In genomic region chr11:75460103-75460843, GRCm38 (mm10) we compare ENCODE assay signal across 8 mouse cellular contexts. TPM values are rescaled to one million over a fixed set of nuclear protein-coding genes. Genes with fewer than 3 reads are reported as not detected.
A peak's percentile ranks its signal among the peaks of the same experiment; 100 is the strongest.
DNase-seq lines count a peak whose midpoint lies in the region; ATAC-seq and TF ChIP-seq lines count a peak whose summit lies in the region.

No protein-coding gene starts in this region.

- H3K36me3 ChIP-seq in ES-Bruce4 (ENCODE audit: control insufficient read depth, insufficient read depth, low read length, poor library complexity, severe bottlenecking) = peaks cover under 1% of the 10 kb centered on the region
- peaks cover 2% of the 10 kb centered on the region; the same call in 1 of the 2 replicates for H3K36me3 ChIP-seq in forebrain, embryonic 12.5 days (replicated peaks)
- H3K36me3 ChIP-seq in liver, embryonic 15.5 days (replicated peaks) = peaks cover 22% of the 10 kb centered on the region
- H3K36me3 ChIP-seq in neural tube, embryonic 11.5 days (ENCODE audit: control insufficient read depth, insufficient read depth, low read length) = no peaks in the 10 kb centered on the region
- H3K36me3 ChIP-seq in stomach, embryonic 16.5 days (ENCODE audit: control insufficient read depth, insufficient read depth, low read length) = 0 out of 2 replicates have a peak, but pooled peaks cover under 1% of the 10 kb centered on the region

- H3K4me1 ChIP-seq in ES-Bruce4 (ENCODE audit: control insufficient read depth, insufficient read depth, low read length) = no peaks in the 10 kb centered on the region
- H3K4me1 ChIP-seq in forebrain, embryonic 12.5 days = peaks cover 27% of the 10 kb centered on the region
- H3K4me1 ChIP-seq in liver, embryonic 15.5 days (replicated peaks) = peaks cover 88% of the 10 kb centered on the region
- peaks cover 23% of the 10 kb centered on the region for H3K4me1 ChIP-seq in neural tube, embryonic 11.5 days (ENCODE audit: control insufficient read depth, insufficient read depth, low read length)
- peaks cover 30% of the 10 kb centered on the region for H3K4me1 ChIP-seq in stomach, embryonic 16.5 days (ENCODE audit: control insufficient read depth, insufficient read depth, low read length)

- no peaks in the 10 kb centered on the region for H3K27me3 ChIP-seq in ES-Bruce4 (ENCODE audit: control insufficient read depth, insufficient read depth, low read length, poor library complexity, severe bottlenecking)
- peaks cover 7% of the 10 kb centered on the region; the same call in 1 of the 2 replicates for H3K27me3 ChIP-seq in forebrain, embryonic 12.5 days
- H3K27me3 ChIP-seq in liver, embryonic 15.5 days = no peaks in the 10 kb centered on the region
- H3K27me3 ChIP-seq in neural tube, embryonic 11.5 days (ENCODE audit: control insufficient read depth, insufficient read depth, low read length) = no peaks in the 10 kb centered on the region
- H3K27me3 ChIP-seq in stomach, embryonic 16.5 days (ENCODE audit: control insufficient read depth, insufficient read depth, low read length) = no peaks in the 10 kb centered on the region

- no peak for TF ChIP-seq EP300 in ES-Bruce4 (IDR thresholded peaks at IDR 0.05; ENCODE audit: insufficient read depth, low read depth, low read length)

- H3K9ac ChIP-seq in ES-Bruce4 (ENCODE audit: low read depth, poor library complexity, severe bottlenecking) = peak overlapping the region; percentile 92
- H3K9ac ChIP-seq in forebrain, embryonic 12.5 days = peak overlapping the region; percentile 48
- H3K9ac ChIP-seq in liver, embryonic 15.5 days = peak overlapping the region; percentile 68
- peak overlapping the region; percentile 48 for H3K9ac ChIP-seq in neural tube, embryonic 11.5 days (ENCODE audit: low read length)
- peak overlapping the region; percentile 74 for H3K9ac ChIP-seq in stomach, embryonic 16.5 days (ENCODE audit: low read length)

- 2% methylated on average over 19 of the region's 19 CpGs for WGBS in forebrain, embryonic 12.5 days
- WGBS in liver, embryonic 15.5 days (ENCODE audit: insufficient replicate concordance) = 2% methylated on average over 19 of the region's 19 CpGs
- 4% methylated on average over 19 of the region's 19 CpGs for WGBS in neural tube, embryonic 11.5 days
- WGBS in stomach, embryonic 16.5 days = 3% methylated on average over 19 of the region's 19 CpGs

- peak overlapping the region; percentile 95 for H3K27ac ChIP-seq in ES-Bruce4 (ENCODE audit: insufficient read depth, low read length)
- H3K27ac ChIP-seq in forebrain, embryonic 12.5 days = peak overlapping the region; percentile 94
- H3K27ac ChIP-seq in liver, embryonic 15.5 days (replicated peaks) = peak overlapping the region; percentile 99
- H3K27ac ChIP-seq in neural tube, embryonic 11.5 days (ENCODE audit: low read depth, low read length) = peak overlapping the region; percentile 62
- H3K27ac ChIP-seq in stomach, embryonic 16.5 days (ENCODE audit: low read length) = peak overlapping the region; percentile 99

- peak; percentile 31 for TF ChIP-seq POLR2A in ES-Bruce4 (IDR thresholded peaks at IDR 0.05; ENCODE audit: insufficient read depth, low read length)

- ATAC-seq in forebrain, embryonic 12.5 days (ENCODE audit: low FRiP score) = peak; percentile 37; the same call in 1 of the 2 replicates
- ATAC-seq in liver, embryonic 15.5 days (ENCODE audit: insufficient read depth) = peak; percentile 44
- 0 out of 2 replicates have a peak, but pooled peaks have one; percentile 29 for ATAC-seq in neural tube, embryonic 11.5 days (ENCODE audit: insufficient read depth, low FRiP score, low TSS enrichment)
- peak; percentile 43; the same call in 1 of the 2 replicates for ATAC-seq in stomach, embryonic 16.5 days (ENCODE audit: insufficient read depth, low FRiP score)

- H3K4me3 ChIP-seq in ES-Bruce4 (ENCODE audit: low read depth, low read length) = peak overlapping the region; percentile 76
- peak overlapping the region; percentile 72 for H3K4me3 ChIP-seq in forebrain, embryonic 12.5 days (replicated peaks)
- H3K4me3 ChIP-seq in liver, embryonic 15.5 days (replicated peaks) = peak overlapping the region; percentile 97
- H3K4me3 ChIP-seq in neural tube, embryonic 11.5 days (ENCODE audit: low read depth, low read length) = peak overlapping the region; percentile 46
- H3K4me3 ChIP-seq in stomach, embryonic 16.5 days (replicated peaks; ENCODE audit: low read length) = peak overlapping the region; percentile 49

- intact Hi-C loops in heart, postnatal 10 days (cut with DNase I) = loop anchor here (10.0 kb wide), 1 partner anchor 285 kb away; the partner anchor contains the start of gene Ovca2

- H3K9me3 ChIP-seq in ES-Bruce4 (replicated peaks; ENCODE audit: control insufficient read depth, insufficient read depth, low read length, poor library complexity, severe bottlenecking) = no peaks in the 10 kb centered on the region
- no peaks in the 10 kb centered on the region for H3K9me3 ChIP-seq in forebrain, embryonic 12.5 days
- H3K9me3 ChIP-seq in liver, embryonic 15.5 days (replicated peaks) = no peaks in the 10 kb centered on the region
- H3K9me3 ChIP-seq in neural tube, embryonic 11.5 days (ENCODE audit: control insufficient read depth, low read length) = no peaks in the 10 kb centered on the region
- no peaks in the 10 kb centered on the region for H3K9me3 ChIP-seq in stomach, embryonic 16.5 days (replicated peaks; ENCODE audit: control insufficient read depth, low read length)

- H3K4me2 ChIP-seq in forebrain, embryonic 12.5 days = peak overlapping the region; percentile 97
- peak overlapping the region; percentile 92 for H3K4me2 ChIP-seq in liver, embryonic 15.5 days
- H3K4me2 ChIP-seq in neural tube, embryonic 11.5 days (ENCODE audit: low read depth) = peak overlapping the region; percentile 92
- H3K4me2 ChIP-seq in stomach, embryonic 16.5 days (ENCODE audit: low read depth, low read length) = peak overlapping the region; percentile 79

- no peak for TF ChIP-seq CTCF in ES-Bruce4 (IDR thresholded peaks at IDR 0.05; ENCODE audit: low read depth, low read length)

- peak; percentile 95 for DNase-seq in c-Kit-positive CD71-positive TER-119-positive erythroid progenitor cells, embryonic 14.5 days (ENCODE audit: low spot score)
- peak; percentile 94 to 95 for DNase-seq in heart, postnatal 10 days
- peak; percentile 90 to 93 for DNase-seq in kidney, postnatal 4 days
- peak; percentile 90 for DNase-seq in neural tube, embryonic 11.5 days (ENCODE audit: low spot score)

RNA-seq across cellular contexts. Expression of gene Tlcd2, which starts 1.2 kb away (rescaled TPM):
- 3.6 and 6.8 TPM in 2 replicates for polyA plus RNA-seq in ES-Bruce4 (2011; ENCODE audit: insufficient read depth, insufficient read length, low read depth, missing spikeins)
- 4.9 and 7.1 TPM in 2 replicates for polyA plus RNA-seq in forebrain, embryonic 12.5 days (2016; fragmentation: Nextera tagmentation; extraction: Ambion mirVana)
- 1 to 10 TPM; 8.1 to 9.3 TPM for total RNA-seq in heart, postnatal 10 days (2021)
- 18.8 and 19.9 TPM in 2 replicates for polyA plus RNA-seq in liver, embryonic 15.5 days (2015; fragmentation: Nextera tagmentation; extraction: Ambion mirVana)
- 8.7 and 11.0 TPM in 2 replicates for polyA plus RNA-seq in neural tube, embryonic 11.5 days (2014; fragmentation: Nextera tagmentation; extraction: Ambion mirVana)
- 22.7 and 22.9 TPM in 2 replicates for polyA plus RNA-seq in stomach, embryonic 16.5 days (2015; fragmentation: Nextera tagmentation; extraction: Ambion mirVana)

RNA-seq across cellular contexts. Expression of gene Wdr81, which starts 5.8 kb away (rescaled TPM):
- 4.9 and 8.4 TPM in 2 replicates for polyA plus RNA-seq in ES-Bruce4 (2011; ENCODE audit: insufficient read depth, insufficient read length, low read depth, missing spikeins)
- polyA plus RNA-seq in forebrain, embryonic 12.5 days (2016; fragmentation: Nextera tagmentation; extraction: Ambion mirVana) = 7.2 and 8.7 TPM in 2 replicates
- total RNA-seq in heart, postnatal 10 days (2021) = 1 to 10 TPM; 7.8 to 8.3 TPM
- 21.0 and 26.2 TPM in 2 replicates for polyA plus RNA-seq in liver, embryonic 15.5 days (2015; fragmentation: Nextera tagmentation; extraction: Ambion mirVana)
- 5.3 and 6.2 TPM in 2 replicates for polyA plus RNA-seq in neural tube, embryonic 11.5 days (2014; fragmentation: Nextera tagmentation; extraction: Ambion mirVana)
- polyA plus RNA-seq in stomach, embryonic 16.5 days (2015; fragmentation: Nextera tagmentation; extraction: Ambion mirVana) = 6.8 and 7.0 TPM in 2 replicates

RNA-seq across cellular contexts. Expression of gene Serpinf2, which starts 20.9 kb away (rescaled TPM):
- not detected in 2 replicates for polyA plus RNA-seq in ES-Bruce4 (2011; ENCODE audit: insufficient read depth, insufficient read length, low read depth, missing spikeins)
- not detected in 2 replicates for polyA plus RNA-seq in forebrain, embryonic 12.5 days (2016; fragmentation: Nextera tagmentation; extraction: Ambion mirVana)
- not detected for total RNA-seq in heart, postnatal 10 days (2021)
- polyA plus RNA-seq in liver, embryonic 15.5 days (2015; fragmentation: Nextera tagmentation; extraction: Ambion mirVana) = 631 and 714 TPM in 2 replicates
- polyA plus RNA-seq in neural tube, embryonic 11.5 days (2014; fragmentation: Nextera tagmentation; extraction: Ambion mirVana) = 0.15 and 0.17 TPM in 2 replicates
- polyA plus RNA-seq in stomach, embryonic 16.5 days (2015; fragmentation: Nextera tagmentation; extraction: Ambion mirVana) = 65.3 and 68.3 TPM in 2 replicates

RNA-seq across cellular contexts. Expression of gene Prpf8, which starts 26.3 kb away (rescaled TPM):
- 210 and 212 TPM in 2 replicates for polyA plus RNA-seq in ES-Bruce4 (2011; ENCODE audit: insufficient read depth, insufficient read length, low read depth, missing spikeins)
- 87.9 and 92.6 TPM in 2 replicates for polyA plus RNA-seq in forebrain, embryonic 12.5 days (2016; fragmentation: Nextera tagmentation; extraction: Ambion mirVana)
- total RNA-seq in heart, postnatal 10 days (2021) = 100 to 1,000 TPM; 103 to 109 TPM
- 25.8 and 28.0 TPM in 2 replicates for polyA plus RNA-seq in liver, embryonic 15.5 days (2015; fragmentation: Nextera tagmentation; extraction: Ambion mirVana)
- 113 and 123 TPM in 2 replicates for polyA plus RNA-seq in neural tube, embryonic 11.5 days (2014; fragmentation: Nextera tagmentation; extraction: Ambion mirVana)
- polyA plus RNA-seq in stomach, embryonic 16.5 days (2015; fragmentation: Nextera tagmentation; extraction: Ambion mirVana) = 42.4 and 43.8 TPM in 2 replicates

RNA-seq across cellular contexts. Expression of gene Serpinf1, which starts 37.8 kb away (rescaled TPM):
- 4.9 and 6.0 TPM in 2 replicates for polyA plus RNA-seq in ES-Bruce4 (2011; ENCODE audit: insufficient read depth, insufficient read length, low read depth, missing spikeins)
- 35.8 and 44.7 TPM in 2 replicates for polyA plus RNA-seq in forebrain, embryonic 12.5 days (2016; fragmentation: Nextera tagmentation; extraction: Ambion mirVana)
- total RNA-seq in heart, postnatal 10 days (2021) = 10 to 100 TPM; 23.6 to 29.0 TPM
- polyA plus RNA-seq in liver, embryonic 15.5 days (2015; fragmentation: Nextera tagmentation; extraction: Ambion mirVana) = 265 and 279 TPM in 2 replicates
- 84.0 and 87.0 TPM in 2 replicates for polyA plus RNA-seq in neural tube, embryonic 11.5 days (2014; fragmentation: Nextera tagmentation; extraction: Ambion mirVana)
- 60.2 and 72.8 TPM in 2 replicates for polyA plus RNA-seq in stomach, embryonic 16.5 days (2015; fragmentation: Nextera tagmentation; extraction: Ambion mirVana)

Comparison
In these comparisons a context has a peak if more than half of its experiments do, and no peak if none do; other contexts are left out.
1. Peak in every context shown above with its lines: DNase-seq, ATAC-seq, H3K4me3 ChIP-seq and H3K27ac ChIP-seq.
2. H3K4me3 ChIP-seq: peak in every context shown above with its lines; median percentile 97 in liver, embryonic 15.5 days; 76 in ES-Bruce4; 72 in forebrain, embryonic 12.5 days; 49 in stomach, embryonic 16.5 days; 46 in neural tube, embryonic 11.5 days.
3. RNA of gene Serpinf2, which starts 20.9 kb away (polyA plus RNA-seq): 631 to 714 TPM in liver, embryonic 15.5 days and 65.3 to 68.3 TPM in stomach, embryonic 16.5 days; 0.15 to 0.17 TPM in neural tube, embryonic 11.5 days, not detected in ES-Bruce4 and not detected in forebrain, embryonic 12.5 days; every median in the first group is over 10 times any median in the second.